Mouse (Mus musculus): ENCODE data around the gene Prm1. TPM values are rescaled to one million over a fixed set of nuclear protein-coding genes. Genes with fewer than 3 reads are reported as not detected.
"Not testable (repeated sequence)": the region's sequence is repeated elsewhere in the genome, so short reads cannot be mapped to it uniquely, and the experiment has no call there.

Gene Prm1
- total RNA-seq (2015) (not detected in 2 replicates), total RNA-seq (2017) (not detected in 2 replicates)

DNA sequence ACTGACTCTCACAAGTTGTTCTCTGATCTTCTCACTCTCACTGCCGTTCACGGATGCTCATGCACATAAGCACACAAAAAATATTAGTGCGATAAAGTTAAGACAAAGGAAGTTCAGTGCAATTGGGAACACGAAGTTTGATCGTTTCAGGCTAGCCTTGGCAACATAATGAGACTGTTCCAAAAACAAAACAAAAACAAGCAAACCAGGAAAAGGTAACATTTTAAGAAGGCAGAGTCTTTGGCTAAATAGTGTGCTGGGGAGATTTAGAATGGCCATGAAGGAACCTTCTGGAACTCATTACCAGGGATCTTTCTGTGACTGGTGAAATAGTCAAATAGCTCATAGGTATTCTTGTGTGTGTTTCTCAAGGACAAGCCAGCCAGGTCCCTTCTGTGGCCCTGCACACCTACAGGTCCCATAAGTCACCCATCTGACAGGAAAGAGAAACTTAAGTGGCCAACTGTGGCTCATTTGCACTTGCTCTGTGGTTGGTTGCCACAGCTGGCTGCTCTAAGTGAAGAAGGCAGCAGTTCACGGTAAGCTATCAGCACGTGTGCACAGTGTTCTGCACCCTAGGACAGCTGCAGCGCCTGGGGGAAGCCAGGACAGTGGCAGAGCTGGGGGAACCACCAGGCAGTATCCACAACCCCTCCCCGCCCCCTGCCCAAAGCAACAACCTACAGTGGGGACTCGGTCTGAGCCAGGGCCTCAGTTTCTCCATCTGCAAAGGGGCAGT is at the start of gene Prm1:
Gene Prm1 (minus strand): TSS at position 51 of the 739 bp plus-strand sequence.
- 0 out of 2 replicates have a peak, but pooled peaks have one; percentile 29 for ATAC-seq (replicated peaks; ENCODE audit: poor library complexity)

DNA sequence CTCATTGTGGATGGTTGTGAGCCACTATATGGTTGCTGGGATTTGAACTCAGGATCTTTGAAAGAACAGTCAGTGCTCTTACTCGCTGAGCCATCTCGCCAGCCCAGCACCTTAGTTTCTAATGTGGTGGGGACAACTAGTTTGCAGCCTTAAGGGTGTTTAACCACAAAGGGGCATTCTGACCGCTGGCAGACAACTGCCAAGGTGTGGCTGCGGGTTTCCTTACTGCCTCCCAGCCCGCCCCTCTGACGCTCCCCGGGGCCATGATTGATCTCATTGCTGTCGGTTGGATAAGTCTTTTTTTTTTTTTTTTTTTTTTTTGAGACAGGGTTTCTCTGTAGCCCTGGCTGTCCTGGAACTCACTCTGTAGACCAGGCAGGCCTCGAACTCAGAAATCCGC is 46.6 kb upstream of the Prm1 start:
- ATAC-seq (replicated peaks; ENCODE audit: poor library complexity): not testable (repeated sequence)

DNA sequence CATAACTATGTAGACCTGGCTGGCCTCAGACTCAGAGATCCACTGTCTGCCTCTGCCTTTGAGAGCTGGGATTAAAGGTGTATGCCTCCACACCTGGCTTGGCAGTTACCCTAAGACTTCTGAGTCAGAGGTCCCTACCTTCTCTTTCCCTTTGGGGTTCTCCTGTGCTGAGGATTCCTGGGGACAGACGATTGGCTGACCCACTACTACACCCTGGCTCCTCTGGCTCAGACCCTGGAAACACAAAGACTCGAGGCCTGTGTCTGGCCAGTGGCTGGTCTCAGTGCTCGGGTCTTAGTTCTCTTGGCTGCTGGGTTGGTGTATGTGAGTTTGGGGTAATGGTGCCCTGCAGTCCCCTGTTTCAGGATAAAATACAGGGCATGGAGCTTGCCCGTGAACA is 45.3 kb upstream of the Prm1 start:
- no peak for ATAC-seq (replicated peaks; ENCODE audit: poor library complexity)

DNA sequence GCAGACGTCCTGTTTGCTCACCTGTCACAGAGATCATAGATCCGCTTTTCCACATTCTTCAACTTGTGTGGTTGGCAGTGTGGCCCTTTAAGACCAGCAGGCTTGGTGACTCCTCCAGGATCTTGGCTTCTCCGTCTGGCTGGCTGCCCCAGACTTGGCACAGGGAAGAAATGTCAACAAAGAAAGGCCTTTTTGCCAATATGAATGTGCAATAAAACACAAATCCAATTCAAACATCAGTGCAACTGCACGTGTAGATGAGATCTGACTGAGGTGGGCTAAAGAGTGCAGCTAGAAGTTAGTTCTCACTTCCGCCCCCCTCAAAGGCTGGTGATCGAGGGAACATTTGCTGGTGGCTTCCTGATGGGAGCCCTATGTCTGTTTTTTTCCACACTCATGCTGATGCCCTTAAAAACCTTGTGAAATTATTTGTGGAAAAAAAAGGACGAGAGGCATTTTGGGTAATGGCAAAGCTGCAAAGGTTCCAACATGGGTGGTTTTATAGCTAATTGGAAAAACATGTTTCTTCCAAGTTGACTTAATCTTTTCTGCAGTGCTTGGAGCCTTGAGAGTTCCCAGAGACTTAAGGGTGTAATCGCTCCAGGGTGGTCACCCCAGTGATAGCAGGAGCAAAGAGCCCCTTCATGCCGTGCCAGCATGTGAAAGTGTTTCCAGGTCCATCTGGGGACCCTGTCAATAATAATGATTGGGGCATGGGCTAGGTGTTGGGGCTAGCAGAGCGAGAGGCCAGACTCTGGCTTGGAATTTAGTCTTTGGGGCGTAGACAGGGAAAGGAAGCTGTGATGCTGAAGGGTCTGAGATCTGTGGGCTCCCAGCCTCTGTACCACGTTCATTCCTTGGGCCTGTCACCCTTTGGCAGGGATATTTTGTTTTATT is 44.6 kb upstream of the Prm1 start:
- ATAC-seq (replicated peaks; ENCODE audit: poor library complexity): no peak

DNA sequence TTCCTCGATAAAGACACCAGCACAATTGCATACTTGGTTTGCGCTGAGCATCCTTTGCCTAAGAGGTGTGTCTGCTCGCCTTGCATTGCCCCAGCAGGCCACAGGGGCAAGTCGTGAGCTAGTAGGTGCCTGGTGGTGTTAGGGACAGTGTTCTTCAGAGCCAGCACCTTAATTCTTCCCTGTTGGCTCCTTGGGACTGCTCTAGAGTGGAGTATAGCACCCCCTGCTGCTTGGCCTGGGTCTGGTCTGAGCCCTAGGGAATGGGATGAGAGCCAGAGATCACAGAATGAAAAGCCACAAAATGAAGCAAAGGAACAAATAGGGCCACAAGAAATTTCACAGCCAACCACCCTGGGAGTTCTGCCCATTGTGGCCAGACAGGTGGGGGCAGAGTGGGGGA is 40.9 kb upstream of the Prm1 start:
- ATAC-seq (replicated peaks; ENCODE audit: poor library complexity): peak; percentile 77

DNA sequence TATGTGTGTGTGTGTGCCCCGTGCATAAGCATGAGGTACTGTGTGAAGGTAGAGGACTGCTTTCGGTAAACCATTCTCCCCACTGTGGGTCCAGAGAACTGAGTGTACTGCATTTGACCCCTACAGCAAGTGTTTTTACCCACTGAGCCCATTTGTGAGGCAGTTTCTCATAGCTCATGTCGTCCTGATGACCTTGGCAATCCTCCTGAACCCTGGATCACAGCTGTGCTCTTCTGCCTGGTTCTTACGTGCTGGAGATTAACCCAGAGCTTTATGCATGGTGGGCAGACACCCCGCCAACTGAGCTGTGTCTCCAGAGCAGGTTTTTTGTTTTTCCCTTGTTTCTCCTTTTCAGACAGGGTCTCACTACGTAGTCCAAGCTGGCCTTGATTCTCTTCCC is 40.3 kb upstream of the Prm1 start:
- ATAC-seq (replicated peaks; ENCODE audit: poor library complexity): no peak

DNA sequence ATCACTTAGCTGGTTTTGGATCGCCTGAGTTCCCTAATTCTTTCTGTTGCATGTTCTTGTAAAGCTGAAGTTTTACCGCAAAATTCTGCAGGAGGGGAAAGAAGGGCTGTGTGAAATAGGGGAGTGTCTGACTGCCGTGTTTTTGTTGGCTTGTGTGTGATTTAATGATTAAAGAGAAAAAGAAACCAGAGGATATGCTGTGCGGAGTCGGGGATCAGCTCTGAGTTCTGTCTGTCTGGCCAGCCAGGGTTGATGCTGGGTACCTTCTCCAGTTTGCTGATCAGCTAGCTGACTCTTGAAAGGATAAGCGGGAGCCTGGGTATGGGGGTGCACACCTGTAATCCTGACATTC is 38.7 kb upstream of the Prm1 start:
- no peak; the same call in 1 of the 2 replicates for ATAC-seq (replicated peaks; ENCODE audit: poor library complexity)

DNA sequence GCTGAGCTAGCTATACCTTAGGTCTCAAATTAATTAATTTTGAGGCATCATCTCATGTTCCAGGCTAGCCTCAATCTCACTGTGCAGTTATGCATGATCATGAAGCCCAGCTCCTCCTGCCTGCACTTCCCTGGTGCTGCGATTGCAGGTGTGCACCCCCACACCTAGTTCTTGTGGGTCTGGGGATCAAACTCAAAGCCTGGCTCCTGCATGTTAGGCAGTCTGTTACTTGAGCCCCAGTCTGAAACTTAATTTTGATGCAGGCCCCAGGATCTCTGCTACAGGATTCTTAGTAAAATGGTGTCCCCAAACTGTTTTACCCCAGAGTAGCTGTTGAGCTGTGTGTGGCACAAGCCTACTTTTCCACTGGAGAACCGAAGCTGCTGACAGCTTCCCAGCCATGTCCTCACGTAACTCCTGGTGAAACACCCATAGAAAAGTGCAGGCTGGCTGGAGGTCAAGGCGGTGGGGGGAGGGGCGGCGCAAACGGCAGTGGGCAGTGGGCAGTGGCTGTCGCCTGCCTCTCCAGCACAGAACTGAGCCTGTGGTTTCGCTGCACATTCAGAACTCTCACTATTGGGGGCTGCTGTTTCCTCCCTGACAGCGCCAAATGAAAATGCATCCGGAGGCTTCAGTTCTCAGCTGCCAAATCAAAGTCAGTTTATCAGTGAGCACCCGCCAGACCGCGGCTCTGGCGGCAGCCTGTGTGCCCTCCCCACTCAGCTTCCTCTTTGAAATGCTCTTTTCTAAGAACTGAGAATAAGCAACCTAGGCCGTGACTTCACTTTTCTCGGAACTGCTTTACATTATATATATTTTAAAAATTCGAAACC is 38.1 kb upstream of the Prm1 start:
- ATAC-seq (replicated peaks; ENCODE audit: poor library complexity): peak; percentile 82

DNA sequence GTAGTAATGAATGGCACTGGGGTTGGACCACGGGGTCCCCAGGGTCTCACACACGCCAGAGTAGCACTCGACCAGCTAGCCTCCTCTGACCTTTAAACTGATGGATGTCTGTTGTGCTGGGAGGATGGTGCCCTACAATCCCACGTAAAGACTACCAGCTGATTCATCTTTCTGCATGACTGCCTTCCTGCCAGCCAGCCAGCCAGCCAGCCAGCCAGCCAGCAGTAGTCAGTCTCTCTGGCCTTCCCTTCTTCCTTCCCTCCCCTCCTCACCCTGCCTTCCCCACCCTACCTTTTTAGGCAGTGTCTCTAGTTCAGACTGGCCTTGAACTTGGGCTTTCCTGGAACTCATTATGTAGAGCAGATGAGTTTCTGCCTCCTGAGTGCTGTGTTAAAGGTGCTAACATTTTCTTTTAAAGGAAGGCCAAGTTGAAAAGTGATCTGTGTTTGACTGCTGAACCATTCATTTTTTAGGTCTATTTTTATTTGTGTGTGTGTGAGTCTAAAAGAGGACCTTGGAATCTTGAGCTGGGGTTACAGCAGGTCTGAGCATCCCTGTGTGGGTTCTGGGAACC is 36.7 kb upstream of the Prm1 start:
- ATAC-seq (replicated peaks; ENCODE audit: poor library complexity): no peak

DNA sequence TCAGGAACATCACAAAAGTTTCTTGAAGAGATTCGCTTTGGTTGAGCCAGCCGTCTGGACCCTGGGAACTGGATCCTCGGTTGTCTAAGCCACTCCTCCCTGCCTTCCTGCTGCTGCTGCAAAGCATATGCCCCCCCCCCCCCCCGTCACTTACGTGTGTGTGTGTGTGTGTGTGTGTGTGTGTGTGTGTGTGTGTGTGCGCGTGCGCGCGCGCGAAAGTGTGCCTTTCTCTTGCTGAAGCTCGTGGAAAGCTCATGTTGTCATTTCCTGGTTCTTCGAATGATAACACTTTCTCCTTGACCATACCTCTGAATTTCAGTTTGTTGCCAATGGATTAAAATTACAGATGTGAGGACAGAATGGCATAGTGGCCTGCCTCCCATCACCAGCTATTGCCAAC is 34.4 kb upstream of the Prm1 start:
- ATAC-seq (replicated peaks; ENCODE audit: poor library complexity): no peak

DNA sequence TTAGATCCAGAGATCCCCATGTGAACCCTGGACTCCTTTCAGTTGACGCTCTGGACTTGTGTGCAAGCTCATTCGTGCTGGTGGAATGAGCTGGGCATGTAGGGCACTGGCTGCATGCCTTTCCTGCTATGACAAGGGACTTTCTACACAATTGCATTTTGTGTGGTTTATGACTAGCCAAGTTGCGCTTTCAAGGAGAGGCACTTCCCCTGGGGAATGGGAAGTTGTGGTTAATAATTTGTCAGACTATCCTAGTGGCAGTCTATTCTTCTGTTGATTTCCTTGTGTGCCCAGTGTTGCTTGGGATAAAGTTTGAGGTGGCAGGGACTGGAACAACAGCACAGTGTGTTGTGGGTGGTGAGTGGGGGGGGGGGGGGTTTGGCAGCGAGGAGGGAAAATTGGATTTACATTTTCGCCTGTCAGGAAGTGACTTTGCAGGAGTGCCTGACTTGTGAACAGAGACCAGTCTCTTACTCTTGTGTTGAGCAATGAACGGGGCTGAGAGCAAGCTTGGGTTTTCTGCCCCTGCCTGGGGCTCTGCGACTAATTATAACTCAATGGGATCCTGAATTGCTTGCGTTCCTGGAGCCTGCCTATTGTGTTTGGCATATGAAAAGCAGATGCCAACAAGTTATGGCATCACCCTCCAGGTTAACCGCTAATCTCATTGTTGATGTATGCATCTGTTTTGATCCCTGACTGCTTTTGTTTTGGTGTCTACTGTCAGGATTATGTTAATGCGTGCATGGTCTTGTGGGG is 33.0 kb upstream of the Prm1 start:
- ATAC-seq (replicated peaks; ENCODE audit: poor library complexity): peak; percentile 65

DNA sequence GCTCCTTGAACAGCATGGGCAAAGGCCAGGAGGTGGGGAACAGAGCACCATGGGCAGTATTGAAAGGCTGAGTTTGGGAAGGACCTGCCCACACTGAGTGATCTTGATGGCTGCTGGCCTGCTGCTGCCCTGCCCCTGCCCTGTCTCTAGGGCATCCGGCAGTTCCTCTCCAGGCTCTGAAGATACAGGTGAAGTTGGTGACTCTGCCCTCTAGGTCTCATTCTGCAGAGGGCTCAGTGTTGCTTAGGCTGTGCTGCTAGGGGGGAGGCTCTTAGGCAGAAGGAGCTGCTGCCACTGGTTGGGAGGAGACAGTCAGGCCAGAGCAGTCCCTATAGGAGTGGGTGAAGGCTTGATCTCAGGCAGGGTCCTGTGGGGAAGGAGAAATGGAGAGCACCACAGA is 32.3 kb upstream of the Prm1 start:
- ATAC-seq (replicated peaks; ENCODE audit: poor library complexity): peak; percentile 3; the same call in 1 of the 2 replicates

DNA sequence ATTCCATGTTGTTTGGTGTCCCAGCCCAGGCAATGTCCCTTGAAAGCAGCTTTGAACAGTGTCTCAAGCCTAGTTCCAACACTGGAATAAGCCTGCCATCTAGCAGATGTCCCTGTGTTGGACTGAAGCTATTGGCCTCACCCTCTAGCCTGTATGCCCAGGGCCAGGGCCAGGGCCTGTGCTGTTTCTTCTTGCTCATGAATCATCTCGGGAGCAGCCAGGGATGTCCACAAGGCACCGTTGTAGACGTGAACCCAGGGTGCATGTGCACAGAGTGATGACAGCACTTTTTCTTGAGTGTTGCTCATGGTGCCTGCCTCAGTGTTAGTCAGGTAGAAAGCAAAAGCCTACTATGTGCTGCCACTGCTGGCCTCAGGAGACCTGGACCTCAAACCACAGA is 31.6 kb upstream of the Prm1 start:
- no peak for ATAC-seq (replicated peaks; ENCODE audit: poor library complexity)

DNA sequence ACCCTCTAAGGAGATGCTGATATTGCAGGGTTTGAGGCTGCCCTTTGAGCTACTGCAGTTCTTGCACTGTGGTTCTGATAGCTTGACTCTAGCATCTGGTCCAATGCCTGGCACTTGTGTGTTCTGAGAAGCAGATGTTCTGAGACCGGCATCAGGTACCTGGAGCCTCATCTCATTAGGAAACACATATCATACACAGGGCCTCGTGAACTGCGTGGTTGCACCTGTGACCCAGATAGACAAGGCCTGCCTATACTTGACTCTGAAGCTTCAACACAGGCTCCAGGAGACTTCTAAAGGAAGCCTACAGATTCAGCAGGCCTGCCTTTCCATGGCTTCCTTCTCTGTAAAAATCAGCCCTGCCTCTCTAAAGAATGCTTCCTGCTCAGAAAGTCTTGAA is 30.7 kb upstream of the Prm1 start:
- ATAC-seq (replicated peaks; ENCODE audit: poor library complexity): no peak

DNA sequence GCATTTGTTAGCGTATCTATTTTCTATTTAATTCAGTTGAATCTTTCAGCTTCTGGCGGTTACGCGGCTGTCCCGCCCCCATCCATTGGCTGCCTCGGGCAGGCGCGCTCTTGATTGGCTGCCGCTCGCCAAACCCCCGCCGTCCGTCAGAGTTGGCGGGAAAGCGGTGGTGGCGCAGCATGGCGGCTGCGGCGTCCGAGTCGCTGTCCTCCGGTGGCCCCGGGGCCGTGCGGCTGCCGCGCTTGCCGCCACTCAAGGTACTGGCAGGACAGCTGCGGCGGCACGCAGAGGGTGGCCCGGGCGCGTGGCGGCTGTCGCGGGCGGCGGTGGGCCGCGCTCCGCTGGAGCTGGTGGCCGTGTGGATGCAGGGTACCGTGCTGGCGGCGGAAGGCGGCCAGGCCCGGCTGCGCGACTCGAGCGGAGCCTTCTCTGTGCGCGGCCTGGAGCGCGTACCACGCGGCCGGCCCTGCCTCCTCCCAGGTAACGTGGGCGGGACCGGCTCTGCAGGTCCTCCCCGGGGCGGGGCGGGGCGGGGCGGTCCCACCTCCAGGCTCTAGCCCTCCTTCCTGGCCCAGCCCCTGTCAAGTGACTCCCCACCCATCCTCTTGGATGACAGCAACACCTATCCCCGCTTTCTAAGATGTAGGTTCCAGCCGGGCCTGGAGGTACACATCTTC is 29.4 kb upstream of the Prm1 start, which contains the start of gene Rmi2:
Gene Rmi2 (plus strand): TSS at position 149 of the 677 bp plus-strand sequence.
- peak; percentile 81 for ATAC-seq (replicated peaks; ENCODE audit: poor library complexity)

DNA sequence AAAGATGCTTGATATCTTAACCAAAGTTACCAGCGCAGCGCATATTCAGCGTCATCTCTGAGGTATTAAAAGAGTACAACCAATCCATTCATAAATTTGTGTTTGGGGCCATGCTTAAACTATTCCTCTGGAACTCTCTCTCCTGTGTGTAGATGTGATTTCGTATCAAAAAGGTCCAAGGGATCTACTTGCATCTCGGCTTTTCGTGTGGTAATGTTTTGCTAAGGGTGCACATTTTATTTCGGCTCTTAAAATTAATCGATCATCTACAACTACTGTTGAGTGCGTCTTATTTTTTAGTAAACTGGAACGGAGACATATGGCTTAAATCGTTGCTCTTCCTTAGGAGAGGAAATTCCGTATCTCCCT is 28.9 kb upstream of the Prm1 start:
- ATAC-seq (replicated peaks; ENCODE audit: poor library complexity): no peak

DNA sequence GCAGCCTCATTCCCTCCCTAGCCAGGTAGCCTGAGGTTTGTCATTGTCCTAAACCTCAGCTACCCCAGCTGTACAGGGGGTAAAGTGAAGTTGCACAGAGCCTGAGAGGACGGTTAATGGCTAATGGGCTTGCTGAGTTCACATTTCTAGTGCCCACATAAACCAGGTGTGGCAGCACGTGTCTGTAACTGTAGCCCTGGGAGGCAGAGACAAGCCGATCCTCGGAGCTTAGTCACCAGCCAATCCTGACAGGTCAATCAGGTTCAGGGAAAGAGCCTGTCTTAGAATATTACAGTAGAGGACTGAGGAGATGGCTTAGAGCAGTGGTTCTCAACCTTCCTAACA is 22.8 kb upstream of the Prm1 start:
- no peak for ATAC-seq (replicated peaks; ENCODE audit: poor library complexity)

DNA sequence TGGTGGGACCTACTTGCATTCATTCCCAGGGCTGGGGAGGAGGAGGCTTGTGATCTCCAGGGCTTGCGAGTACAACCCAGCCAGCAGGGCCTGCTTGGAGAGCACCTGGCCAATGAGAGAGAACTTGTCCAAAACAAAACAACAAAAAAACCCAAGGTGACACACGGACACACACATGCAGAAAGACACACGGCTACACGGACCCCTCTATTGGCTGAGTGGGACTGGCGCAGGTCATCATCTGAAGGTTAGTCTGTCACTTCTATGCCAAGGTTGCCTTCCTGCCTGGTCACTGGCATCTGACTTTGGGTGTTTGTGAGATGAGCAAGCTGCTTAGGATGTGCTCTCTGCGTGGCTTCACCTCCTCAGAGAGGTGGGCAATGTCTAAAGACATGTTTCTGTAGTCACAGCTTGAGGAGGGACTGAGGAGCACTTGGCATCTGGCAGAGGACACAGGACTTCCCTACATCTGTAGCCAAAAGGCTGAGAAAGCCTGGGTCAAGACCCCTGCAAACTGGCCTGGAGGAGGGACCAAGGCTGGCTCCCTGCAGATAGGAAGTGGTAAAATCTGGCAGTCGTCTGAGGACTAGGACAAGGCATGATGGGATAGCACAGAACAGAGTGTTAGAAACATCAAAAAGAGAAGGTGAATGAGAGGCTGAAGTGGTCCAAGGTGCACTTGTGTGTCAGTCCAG is 22.3 kb upstream of the Prm1 start:
- ATAC-seq (replicated peaks; ENCODE audit: poor library complexity): no peak

DNA sequence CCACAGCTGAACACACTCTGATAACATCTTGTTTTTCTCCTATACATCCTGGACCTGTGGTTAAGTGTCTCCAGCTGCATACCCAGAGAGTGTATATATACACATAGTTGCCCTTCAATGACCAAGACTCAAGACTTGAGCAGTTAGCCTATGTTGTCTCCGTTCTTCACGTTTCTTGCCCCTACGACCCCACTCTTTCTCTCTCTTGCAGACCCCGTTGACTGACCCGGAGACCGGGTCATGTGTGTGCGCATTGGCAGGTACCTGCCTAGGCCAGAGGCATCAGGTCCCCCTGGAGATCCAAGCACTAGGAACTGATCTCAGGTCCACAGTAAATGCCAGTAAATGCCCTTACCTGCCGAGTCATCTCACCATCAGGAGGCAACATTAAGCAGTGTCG is 21.6 kb upstream of the Prm1 start:
- ATAC-seq (replicated peaks; ENCODE audit: poor library complexity): no peak

All from megakaryocyte progenitor cell, adult 5-6 weeks (primary cell).